Mouse (Mus musculus) right cerebral cortex, adult 2 months (tissue): ENCODE results near the gene Kcnj4.

Source experiments
- DNase-seq, 2 experiments: peaks; one replicate each; pipeline ENCODE4 v3.0.0; 2021 to 2022; ENCODE audit warnings: low spot score in 2 of 2

Kcnj4 gene

DNA sequence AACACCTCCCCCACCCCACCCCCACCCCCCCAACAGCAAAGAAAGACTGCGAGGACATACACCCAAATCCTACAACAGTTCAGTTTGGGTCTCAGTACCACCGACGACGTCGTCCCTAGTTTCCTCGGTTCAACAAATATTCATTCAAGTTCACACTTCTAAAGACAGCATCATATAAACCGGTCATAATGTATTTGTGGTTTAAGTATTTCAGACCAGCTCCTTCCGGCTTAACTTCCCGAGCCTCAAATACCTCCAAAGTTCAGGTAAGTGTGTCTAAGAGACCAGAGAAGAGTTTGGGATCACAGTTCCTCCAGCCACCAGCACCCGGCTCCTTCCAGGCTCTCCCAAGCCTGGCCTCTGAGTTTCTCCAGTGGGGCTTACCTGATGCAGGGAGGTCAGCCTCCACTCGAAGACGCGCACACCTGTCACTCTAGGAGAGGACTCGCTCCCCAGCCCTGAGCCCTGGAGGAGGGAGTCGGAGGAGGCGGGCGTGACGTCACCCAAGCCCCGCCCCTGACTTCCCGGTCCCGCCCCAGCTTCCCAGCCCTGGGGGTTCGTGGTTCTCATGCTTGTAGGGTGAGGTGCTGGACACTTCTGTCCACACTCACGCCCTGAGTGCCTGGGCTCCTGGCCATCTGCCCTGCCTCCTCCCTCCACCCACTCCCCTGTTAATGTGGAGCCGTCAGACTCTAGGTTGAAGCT is 49.8 kb downstream of the Kcnj4 start, which contains the start of gene Csnk1e:
Gene Csnk1e, minus strand, starts transcription at position 461 of the 705 bp plus-strand sequence.
- DNase-seq, result no peak

DNA sequence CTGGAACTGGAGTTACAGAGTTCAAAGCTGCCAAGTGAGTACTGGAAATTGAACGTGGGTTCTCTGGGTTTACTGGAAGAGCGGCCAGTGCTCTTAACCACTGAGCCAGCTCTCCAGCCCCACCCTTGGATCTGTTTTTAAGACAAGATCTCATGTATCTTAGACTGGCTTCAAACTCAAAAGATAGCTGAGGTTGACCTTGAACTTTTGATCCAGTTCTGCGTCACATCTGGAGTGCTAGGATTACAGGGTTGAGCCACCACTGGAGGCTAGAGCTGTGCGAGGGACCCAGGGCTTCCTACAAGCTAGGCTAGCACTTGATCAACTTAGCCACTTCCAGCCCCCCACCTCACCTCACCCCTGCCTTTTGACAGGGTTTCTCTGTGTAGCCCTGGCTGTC is 51.2 kb downstream of the Kcnj4 start:
- DNase-seq, result no peak

DNA sequence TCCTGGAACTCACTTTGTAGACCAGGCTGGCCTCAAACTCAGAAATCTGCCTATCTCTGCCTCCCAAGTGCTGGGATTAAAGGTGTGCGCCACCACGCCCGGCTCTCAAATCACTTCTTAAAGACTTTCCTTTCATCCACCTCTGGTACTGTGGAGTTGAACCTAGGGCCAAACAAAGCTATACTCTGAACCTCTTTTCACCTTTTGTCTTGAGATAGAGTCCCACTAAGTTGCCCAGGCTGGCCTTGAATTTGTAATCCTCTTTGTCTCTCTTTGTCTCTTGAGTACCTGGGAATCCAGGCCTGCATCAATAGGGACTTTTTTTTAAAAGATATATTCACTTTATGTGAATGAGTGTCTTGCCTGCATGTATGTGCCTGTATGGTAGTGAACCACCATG is 57.0 kb downstream of the Kcnj4 start:
- DNase-seq, result no peak

DNA sequence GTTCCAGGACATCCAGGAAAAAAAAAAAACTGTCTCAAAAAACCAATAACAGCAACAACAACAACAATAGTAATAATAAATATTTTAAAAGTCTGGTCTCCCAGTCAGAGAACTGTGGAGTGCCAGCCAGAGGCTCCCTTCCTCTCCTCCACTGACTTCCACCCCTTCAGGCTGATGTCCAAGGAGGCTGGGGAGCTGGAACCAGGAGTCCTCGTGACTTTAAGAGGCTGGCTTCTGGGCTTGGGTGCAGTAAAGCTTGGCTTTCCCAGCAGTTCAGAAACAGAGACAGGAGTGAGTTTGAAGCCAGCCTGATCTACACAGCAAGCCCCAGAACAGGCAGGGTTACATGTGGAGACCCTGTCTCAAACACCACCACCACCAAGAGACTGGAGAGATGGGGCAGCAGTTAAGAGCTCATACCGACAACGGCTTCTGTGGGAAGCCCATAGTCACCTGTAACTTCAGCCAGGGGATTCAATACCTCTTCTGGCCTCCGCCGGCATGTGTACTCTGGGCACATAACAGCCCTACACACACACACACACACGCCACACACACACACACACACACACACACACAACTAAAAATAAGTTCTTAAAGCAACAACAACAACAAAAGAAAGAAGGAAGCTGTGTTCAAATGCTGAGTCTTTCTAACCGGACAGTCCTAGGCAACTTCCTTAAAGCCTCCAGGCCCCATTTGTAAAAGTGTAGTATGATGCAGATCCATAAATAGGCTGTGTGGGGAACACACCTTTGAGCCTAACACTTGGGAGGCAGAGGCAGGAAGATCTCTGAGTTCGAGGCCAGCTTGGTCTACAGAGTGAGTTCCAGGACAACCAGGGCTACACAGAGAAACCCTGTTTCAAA is 59.0 kb downstream of the Kcnj4 start:
- DNase-seq, result no peak

DNA sequence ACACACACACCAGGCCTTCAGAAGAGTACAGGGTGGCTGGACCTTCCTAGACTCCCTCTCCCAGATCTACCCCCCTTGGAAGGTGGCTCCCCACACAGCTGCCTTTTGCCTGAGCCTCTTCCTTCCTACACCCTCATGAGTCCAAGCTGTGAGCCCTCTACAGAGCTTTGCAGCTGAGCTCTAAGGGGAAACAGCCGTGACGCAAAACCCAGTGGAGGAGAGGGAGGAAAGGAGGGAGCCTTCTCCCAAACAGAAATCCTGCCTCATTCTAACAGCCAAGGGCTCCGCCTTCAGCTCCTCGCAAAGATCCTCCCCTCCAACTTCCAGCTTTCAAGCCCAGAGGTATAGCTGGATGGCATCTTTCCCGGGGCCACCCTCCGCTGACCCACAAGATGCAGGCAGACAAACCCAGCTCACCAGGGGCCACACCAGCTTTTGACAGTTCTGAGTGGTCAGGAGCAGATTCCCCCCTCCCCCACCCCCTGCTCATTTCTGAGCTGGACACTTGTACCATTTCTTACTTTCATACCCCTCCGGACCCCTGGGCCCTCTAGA is 61.1 kb downstream of the Kcnj4 start:
- peak; percentile 57 to 71 for DNase-seq

DNA sequence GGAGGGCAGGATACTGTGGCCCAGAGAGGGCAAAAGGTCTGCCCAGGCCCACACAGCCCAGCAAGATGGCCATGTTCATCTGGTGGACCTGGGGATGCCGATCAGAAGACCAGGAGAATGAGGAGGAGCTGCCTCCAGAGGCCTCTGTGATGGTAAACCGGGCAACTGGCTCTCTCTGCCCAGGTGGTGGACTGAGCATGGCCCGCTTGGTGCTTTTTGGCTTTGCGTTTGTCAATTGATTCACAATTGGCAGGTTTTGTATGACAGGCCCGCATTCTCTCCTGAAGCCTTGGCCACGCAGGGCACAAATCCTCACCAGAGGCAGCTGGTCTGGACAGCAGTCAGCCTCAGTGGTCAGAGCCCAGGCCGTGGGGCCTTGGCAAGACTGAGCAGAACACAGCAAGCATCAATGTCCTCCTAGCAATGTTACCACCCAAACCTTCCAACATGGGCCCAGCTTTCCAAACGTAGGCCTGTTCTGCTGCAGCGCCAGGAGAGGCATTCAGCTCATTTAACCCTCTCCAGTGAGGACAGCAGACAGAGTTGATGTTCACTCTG is 62.0 kb downstream of the Kcnj4 start:
- DNase-seq, result no peak

DNA sequence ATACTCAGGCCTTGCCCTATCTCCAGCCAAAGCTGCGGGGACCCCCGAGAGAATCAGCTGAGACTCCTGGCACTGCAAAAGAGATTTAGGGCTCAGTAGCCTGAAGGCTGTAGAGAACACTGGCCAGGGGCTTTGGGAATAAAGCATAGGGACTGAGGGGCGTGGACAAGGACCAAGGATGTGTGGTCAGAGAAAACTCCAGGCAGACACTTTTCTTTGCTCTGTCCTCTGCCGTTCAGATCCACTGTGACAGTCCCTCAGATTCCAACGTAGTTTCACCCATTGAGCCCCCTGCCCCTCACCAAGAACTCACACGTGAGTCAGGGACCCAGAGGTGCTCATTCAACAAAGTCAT is 62.8 kb downstream of the Kcnj4 start:
- no peak for DNase-seq

DNA sequence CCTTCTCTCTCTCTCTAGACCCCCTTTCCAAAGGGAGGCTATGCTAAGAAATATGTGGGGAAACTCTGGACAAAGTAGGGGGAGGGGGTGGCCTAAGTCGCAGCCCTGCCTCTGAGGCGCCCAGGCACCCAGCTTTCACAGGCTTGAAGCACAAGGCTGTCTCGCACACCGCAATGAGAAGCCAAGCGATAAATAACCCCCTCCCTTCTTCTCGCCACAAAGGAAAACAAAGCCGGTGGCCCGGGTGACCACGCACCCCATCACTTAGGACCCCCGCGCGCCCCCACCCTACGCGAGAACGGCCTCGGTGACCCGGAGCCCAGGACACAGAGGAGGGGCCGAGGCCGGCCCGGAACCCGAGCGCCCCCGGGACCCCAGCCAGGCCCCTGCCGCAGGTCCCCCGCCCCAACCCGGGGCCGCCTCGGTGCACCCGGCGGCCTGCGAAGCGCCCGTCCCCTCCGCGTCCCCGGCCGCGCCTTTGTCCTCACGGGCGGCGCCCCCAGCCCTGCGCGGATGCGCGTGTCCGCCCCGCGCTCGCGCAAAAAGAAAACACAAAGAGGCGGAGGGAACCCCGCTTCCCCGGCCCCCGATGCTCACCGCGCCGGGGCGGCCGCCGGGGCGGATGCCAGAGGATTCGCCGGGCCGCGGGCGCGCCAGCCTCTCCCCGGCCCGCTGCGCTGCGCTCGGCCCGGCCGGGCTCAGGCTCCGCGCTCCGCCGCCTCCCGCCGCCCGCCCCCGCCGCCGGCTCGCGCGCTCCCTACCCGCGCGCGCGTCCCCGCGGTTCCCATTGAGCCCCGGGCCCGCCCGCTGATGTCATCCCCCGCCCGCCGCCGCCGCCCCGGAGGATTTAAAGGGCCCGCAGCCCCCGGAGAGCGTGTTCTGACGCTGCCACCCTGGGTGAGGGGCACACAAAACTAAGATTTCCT is 63.4 kb downstream of the Kcnj4 start:
- DNase-seq, result peak; percentile 76 to 79

DNA sequence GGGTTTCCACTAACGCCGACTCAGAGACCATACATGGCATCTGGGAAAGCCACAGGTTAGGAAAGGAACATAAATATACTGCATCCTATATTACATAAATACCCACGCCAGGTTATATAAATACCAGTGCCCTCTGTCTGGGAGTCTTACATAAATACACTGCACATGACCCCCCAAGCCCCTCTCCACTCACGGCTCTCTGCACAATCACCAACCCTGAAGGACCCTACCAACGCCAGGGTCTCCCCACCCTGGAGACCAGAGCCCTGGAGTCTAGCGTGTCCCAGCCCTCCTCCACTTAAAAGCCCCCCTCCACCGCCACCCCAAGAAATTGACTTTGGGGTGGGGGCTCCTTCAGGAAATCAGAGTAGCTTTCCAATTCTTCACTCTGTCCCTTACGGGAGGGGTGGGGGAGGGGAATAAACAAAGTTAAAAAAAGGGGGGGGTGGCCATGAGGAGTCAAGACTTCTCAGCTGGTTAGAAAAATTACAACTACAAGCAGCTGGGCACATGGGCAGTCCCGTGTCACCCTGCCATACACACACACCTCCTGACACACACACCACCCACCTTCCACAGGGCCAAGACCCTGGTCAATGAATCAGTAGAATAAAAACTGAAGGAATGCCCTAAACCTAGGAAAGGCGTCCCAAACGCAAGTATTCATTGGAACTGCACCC is 64.2 kb downstream of the Kcnj4 start:
- no peak for DNase-seq

DNA sequence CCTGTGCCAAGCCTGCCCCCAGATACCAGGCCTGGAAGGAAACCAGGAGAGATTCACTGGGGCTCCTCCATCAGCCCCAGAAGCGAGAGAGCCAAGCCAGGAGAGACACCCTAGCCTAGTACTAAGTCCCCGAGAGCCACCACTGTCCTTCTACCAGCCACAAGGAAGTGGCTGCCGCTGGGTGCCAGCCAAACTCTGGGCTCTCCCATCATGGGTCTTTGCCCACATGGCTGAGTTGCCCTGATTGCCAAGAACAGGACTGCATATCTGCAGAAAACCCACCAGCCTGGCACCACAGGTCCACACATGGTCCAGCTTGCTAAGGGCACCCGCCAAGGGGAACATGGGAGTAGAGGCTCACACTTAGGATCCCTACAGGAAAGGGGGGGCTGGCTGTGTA is 64.8 kb downstream of the Kcnj4 start:
- DNase-seq, result peak in 1 of 2 experiments; percentile 64

DNA sequence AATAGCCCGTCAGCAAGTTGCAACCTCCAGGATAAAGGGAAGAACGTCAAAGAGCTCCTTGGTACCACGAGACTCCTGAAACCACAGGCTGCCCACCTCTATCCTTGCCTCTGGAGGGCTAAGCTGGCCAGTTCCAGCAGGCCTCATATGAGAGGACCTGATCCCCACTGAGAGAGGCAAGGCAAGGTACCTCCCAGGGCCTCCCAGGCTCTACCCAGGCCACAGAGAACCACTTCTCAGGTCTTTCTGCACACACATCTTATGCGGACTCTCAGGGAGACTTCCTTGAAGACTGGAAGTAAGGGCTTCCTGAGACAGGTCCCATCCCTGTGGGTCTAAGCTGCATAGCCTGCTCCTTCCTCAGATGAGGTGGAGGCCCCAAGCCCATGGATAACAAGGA is 65.7 kb downstream of the Kcnj4 start:
- no peak for DNase-seq

DNA sequence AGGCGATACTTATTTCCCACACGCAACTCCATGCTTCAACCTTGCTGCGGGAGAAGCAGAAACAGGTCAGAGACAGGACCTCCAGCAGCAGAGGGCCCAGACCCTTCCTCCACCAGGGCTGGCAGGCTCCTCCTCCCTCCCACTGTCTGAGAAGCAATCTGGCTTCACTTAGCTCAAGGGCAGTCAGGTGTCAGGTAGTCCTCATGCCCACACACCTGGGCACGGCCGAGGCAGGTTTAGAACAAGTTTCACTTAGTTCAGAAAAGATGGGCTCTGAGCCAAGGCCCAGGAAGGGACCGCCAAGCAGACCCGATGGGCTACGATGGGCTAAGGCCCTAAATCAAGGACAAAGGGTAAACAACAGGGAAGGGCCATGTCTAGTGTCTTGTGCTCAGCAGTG is 66.2 kb downstream of the Kcnj4 start:
- DNase-seq, result no peak

DNA sequence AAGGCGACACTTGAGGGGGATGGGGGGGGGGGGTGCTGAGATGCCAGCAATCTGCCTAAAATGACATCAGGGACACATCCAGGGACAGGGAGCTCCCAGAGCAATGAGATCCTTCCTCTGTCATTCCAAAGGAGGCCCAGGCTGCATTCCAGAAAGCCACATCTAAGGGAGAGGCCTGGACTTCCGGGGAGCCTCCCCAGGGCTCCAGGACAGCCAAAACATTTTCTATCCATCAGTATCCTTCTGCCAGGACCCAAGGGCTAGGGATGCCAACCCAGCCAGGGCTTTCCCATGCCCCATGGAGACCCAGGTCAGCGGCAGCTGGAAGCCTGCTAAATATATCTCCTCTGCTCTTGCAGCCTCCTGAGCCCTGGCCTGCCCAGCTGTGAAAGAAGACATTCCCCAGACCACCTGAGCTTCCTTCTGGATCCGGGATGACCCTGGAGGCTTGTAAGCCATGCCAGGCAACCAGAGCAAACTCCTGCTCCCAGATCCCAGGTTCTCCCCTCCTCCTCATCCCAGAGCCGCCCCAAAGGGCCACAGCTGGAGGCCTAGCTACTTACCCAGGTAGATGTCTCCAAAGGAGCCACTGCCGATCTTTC is 66.7 kb downstream of the Kcnj4 start:
- no peak for DNase-seq

DNA sequence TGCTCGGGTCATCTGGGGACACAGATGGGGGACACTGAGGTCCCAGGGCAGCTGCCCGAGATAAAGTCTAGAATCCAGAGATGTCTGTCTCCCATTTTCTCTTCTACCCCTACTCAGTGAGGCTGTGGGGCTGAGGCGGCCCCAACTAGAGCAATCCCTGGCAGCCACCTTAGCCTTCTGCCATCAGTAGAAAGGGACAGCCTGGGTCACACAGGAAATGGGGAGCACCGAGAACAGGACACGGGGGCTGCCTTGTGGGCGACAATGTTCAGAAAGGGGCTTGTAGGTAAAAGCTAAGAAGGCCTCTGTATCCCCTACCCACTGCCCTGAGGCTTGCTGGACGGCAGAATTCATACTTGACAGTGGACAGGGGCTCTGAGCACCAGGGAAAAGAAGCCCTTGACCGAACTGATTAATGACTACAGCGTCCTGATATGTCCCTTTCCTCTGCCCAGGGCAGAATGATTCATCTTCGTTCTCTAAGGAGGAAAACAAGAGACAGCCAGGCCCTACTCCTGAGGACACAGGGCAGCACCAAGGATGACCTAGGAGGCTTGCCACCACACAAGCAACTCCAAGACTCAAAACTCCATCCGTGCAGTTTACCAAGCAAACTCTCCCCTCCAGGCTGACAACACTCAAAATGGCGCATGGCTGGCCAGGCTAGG is 67.4 kb downstream of the Kcnj4 start:
- no peak for DNase-seq

DNA sequence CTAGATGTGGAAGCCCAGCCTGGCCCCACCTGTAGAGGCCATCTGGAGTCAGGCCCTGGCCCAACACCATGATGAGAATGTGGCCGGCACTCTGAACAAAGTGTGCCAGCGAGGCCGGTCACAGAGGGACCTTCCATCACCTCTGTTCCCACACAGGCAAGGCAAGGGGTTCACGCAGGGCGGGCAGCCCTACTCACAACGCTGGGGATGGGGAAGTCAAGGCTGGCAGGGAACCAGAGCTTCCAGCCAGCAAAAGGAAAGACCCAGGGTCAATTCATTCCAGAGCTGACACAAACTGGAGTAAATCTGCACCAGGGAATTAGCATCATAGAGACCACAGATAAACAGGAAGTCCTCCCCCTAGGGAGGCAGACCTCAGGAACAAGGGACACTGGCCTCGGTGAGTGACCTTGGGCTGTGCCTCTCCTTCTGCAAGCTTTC is 68.5 kb downstream of the Kcnj4 start:
- no peak for DNase-seq

DNA sequence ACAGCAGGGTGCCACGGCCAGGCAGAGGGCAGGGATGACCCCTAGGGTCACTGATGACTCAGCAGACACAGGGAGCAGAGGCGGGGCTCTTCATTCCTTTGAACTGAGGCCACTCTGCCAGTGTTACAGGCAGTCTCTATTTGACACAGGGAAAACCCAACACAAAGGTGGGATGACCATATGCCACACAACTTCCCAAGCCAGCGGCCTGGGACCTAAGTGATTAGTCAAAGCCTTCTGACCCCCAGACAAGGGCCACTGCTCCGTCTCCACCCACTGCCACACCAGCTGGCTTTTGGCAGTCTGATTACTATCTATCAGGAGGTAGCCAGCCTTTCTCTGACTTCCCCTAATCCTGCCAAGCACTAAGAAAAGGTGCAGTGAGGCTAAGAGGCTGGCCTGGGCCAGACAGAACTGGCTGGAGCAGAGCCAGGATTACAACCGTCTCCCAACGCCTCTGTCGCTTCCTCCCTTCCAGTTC is 69.8 kb downstream of the Kcnj4 start:
- no peak for DNase-seq
